Mouse (Mus musculus) heart, postnatal 0 days (tissue): Measurements from ENCODE around the gene Lrrc75a. TPM values are rescaled to one million over a fixed set of nuclear protein-coding genes. Genes with fewer than 3 reads are reported as not detected.
A peak's percentile ranks its signal among the peaks of the same experiment; 100 is the strongest.
"Not testable (repeated sequence)": the region's sequence is repeated elsewhere in the genome, so short reads cannot be mapped to it uniquely, and the experiment has no call there.

Source experiments
- ATAC-seq: fragments of 200-750 bp; cut with Nextera tagmentation; 2 replicates; pipeline ENCODE4 v1.8.0; 2017; ENCODE audit warnings: low read depth, moderate number of reproducible peaks, moderate library complexity; ENCODE audit not compliant: insufficient read depth
- DNase-seq: peaks from one replicate; pipeline ENCODE4 v3.0.0-alpha.2; 2016; ENCODE audit warnings: low spot score
- H3K27ac ChIP-seq: fragments of 300-500 bp; sonication (generic); 2 replicates; pipeline ENCODE4 v1.5.1; 2014; ENCODE audit warnings: low read depth, mild to moderate bottlenecking
- H3K27me3 ChIP-seq: fragments of 300-500 bp; sonication (generic); 2 replicates; pipeline ENCODE4 v1.6.1; 2014; ENCODE audit warnings: low read length, mixed read lengths; ENCODE audit not compliant: control insufficient read depth, insufficient read depth
- H3K36me3 ChIP-seq: fragments of 300-500 bp; sonication (generic); replicated peaks from 2 replicates; pipeline ENCODE4 v1.6.1; 2014; ENCODE audit warnings: low read length, mixed read lengths; ENCODE audit not compliant: control insufficient read depth, insufficient read depth
- H3K4me1 ChIP-seq: fragments of 300-500 bp; sonication (generic); 2 replicates; pipeline ENCODE4 v1.6.1; 2014; ENCODE audit warnings: antibody characterized with exemption; ENCODE audit not compliant: control insufficient read depth, insufficient read depth
- H3K4me2 ChIP-seq: fragments of 300-500 bp; sonication (generic); 2 replicates; pipeline ENCODE4 v1.6.1; 2014; ENCODE audit warnings: low read depth, mild to moderate bottlenecking, low read length, moderate library complexity
- H3K4me3 ChIP-seq: fragments of 300-500 bp; sonication (generic); 2 replicates; pipeline ENCODE4 v1.5.1; 2014; ENCODE audit warnings: low read depth, low read length
- H3K9ac ChIP-seq: fragments of 300-500 bp; sonication (generic); replicated peaks from 2 replicates; pipeline ENCODE4 v1.6.1; 2014; ENCODE audit warnings: low read depth, low read length, mixed read lengths
- H3K9me3 ChIP-seq: fragments of 300-500 bp; sonication (generic); replicated peaks from 2 replicates; pipeline ENCODE4 v1.6.1; 2016; ENCODE audit warnings: low read length; ENCODE audit not compliant: control insufficient read depth
- CTCF ChIP-seq: IDR thresholded peaks from 2 replicates; pipeline ENCODE4 v1.5.1; 2016; ENCODE audit warnings: antibody characterized with exemption, control low read depth, low read depth
- EP300 ChIP-seq: IDR thresholded peaks from 2 replicates; pipeline ENCODE4 v1.6.1; 2016; ENCODE audit warnings: antibody characterized with exemption, low read depth
- WGBS: fragments of 180-500 bp; shearing (Covaris S2); extraction: QIAGEN DNeasy Blood & Tissue Kit; methylation state at CpG from one replicate; pipeline ENCODE4 v1.1.7; 2014; 5-methylcytosine and 5-hydroxymethylcytosine counted together
- polyA plus RNA-seq: library from polyadenylated mRNA; unstranded; fragments of >200 nt; fragmentation: Nextera tagmentation; extraction: Ambion mirVana; gene quantifications from 2 replicates; pipeline ENCODE4 v1.2.1, GENCODE M21; 2015
- total RNA-seq: library from RNA; depleted of rRNA; stranded (reverse); fragments of >200 nt; gene quantifications from 2 replicates; pipeline ENCODE4 v1.2.3, GENCODE M21; 2014; ENCODE audit warnings: low replicate concordance

Lrrc75a gene
- total and polyA plus RNA-seq, 2 experiments from 2014 or later, result 9.6 to 33.9 TPM

DNA sequence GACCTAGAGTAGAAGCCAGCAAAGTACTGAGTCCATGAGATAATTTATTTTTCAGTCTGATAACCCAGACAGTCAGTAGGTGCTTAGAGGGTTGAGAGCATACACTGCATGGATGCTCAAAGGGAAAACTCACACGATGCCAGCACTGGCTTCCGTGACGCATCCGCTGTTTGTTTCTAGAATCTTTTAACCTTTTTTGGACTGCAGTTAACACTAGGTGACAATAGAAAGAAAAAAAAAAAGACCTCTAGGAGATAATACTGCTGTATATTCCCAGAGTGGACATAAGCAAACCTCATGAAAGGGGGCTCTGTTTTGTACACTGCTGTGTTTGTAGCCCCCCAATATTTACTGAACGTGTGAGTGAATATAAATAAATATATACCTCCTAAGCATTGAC, 20.7 kb upstream of the Lrrc75a start:
- H3K4me3 ChIP-seq, result no peak overlapping the region
- peaks cover 13% of the 10 kb centered on the region; the same call in 1 of the 2 replicates for H3K36me3 ChIP-seq
- TF ChIP-seq CTCF (no peak), EP300 (no peak)
- H3K4me2 ChIP-seq, result no peak overlapping the region
- no peak overlapping the region for H3K27ac ChIP-seq
- H3K9me3 ChIP-seq, result no peaks in the 10 kb centered on the region
- no peak overlapping the region for H3K9ac ChIP-seq
- ATAC-seq (no peak), DNase-seq (no peak)
- H3K4me1 ChIP-seq, result peaks cover 4% of the 10 kb centered on the region; the same call in 1 of the 2 replicates
- no peaks in the 10 kb centered on the region for H3K27me3 ChIP-seq
- WGBS, result 83% methylated on average over 5 of the region's 5 CpGs

DNA sequence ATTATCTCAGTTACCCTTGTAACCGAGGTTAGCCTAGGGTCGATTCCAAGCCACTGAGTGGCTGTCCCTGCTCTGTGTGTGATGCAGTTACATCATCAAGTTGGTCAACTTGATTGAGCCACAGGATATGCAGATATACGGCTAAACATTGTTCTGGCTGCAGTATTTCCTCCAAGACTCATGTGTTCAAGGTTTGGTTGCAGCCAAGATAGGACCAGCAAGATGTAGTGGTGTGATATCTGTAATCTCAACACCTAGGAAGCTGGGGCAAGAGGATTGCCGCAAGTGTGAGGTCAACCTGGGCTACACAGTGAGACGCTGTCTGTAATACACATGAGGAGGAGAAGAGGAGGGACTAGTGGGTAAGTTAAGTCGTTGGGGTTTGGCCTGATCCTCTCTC, 15.9 kb upstream of the Lrrc75a start:
- Histone ChIP-seq H3K27ac (no peak overlapping the region), H3K4me3 (no peak overlapping the region), H3K36me3 (peaks cover 13% of the 10 kb centered on the region; the same call in 1 of the 2 replicates), H3K9ac (no peak overlapping the region), H3K27me3 (no peaks in the 10 kb centered on the region), H3K4me2 (no peak overlapping the region), H3K4me1 (no peaks in the 10 kb centered on the region), H3K9me3 (no peaks in the 10 kb centered on the region)
- TF ChIP-seq EP300 (no peak), CTCF (no peak)
- DNase-seq (no peak), ATAC-seq (no peak)
- 68% methylated on average over 6 of the region's 6 CpGs for WGBS

DNA sequence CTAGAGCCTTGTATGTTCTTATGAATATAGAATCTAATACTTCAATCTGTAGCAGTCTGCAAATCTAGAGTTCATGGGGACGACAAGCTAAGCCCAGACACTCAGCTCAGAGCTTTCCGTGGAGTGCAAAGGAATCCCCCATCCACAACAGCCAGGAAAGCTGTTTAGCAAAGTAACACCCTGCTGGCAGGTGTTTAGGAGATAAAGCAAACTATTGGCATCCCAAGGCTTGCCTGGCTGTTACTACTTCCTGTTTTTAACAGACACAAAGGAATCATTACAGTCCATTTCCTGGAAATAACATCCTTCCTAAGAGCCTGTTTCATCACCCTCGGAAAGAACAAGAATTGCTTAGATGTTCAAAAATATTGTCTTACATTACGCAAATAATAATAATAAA, 12.6 kb upstream of the Lrrc75a start:
- no peak overlapping the region for H3K4me3 ChIP-seq
- DNase-seq (no peak), ATAC-seq (no peak)
- H3K9me3 ChIP-seq, result no peaks in the 10 kb centered on the region
- peaks cover 12% of the 10 kb centered on the region; the same call in 1 of the 2 replicates for H3K36me3 ChIP-seq
- H3K27ac ChIP-seq, result no peak overlapping the region
- no peak overlapping the region for H3K4me2 ChIP-seq
- H3K9ac ChIP-seq, result no peak overlapping the region
- peaks cover 5% of the 10 kb centered on the region; the same call in 1 of the 2 replicates for H3K4me1 ChIP-seq
- 45% methylated on average over 4 of the region's 4 CpGs for WGBS
- no peaks in the 10 kb centered on the region for H3K27me3 ChIP-seq
- no peak for TF ChIP-seq EP300

DNA sequence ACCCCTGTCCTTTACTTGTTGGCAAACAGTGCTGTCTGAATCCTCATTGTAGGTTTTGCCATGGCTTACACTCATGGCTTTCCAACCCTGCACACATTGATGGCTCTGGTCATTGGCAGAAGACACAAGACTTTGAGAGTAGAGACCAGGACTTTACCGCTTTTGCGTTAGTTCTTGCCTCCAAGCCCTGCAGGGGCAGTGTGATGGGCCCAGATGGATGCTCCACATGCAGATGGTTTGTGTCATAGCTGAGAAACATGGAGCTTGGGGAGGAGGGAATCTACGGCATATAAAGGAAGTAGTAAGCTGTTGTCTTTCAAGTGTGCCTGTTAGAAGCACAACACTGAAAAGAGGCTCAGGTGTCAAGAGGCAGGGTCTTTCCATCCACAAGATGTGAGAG, 3.8 kb upstream of the Lrrc75a start:
- no peak for ATAC-seq
- Histone ChIP-seq H3K9me3 (no peaks in the 10 kb centered on the region), H3K9ac (no peak overlapping the region), H3K4me3 (no peak overlapping the region), H3K27ac (no peak overlapping the region), H3K4me2 (no peak overlapping the region), H3K27me3 (no peaks in the 10 kb centered on the region), H3K36me3 (no peaks in the 10 kb centered on the region), H3K4me1 (peaks cover 9% of the 10 kb centered on the region; the same call in 1 of the 2 replicates)
- 91% methylated on average over 3 of the region's 3 CpGs for WGBS
- DNase-seq, result no peak
- no peak for TF ChIP-seq EP300
- no peak for TF ChIP-seq CTCF

DNA sequence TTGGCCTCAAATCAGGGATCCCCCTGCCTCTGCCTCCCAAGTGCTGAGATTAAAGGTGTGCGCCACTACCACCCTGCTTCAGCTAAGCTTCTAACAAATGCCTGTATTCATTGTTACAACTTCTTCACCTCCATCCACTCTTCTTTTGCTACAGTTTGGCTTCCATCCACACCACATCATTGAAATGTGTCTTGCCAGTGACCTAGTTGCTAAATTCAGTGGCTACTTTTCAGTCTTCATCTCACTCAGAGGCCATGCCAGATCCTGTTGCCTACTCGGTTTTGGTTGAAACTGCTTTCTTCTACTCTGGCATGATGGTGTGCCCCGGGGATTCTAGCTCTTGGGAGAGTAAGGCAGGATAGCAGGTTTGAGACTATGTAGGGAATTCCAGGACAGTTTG, 3.2 kb upstream of the Lrrc75a start:
- no peak for DNase-seq

DNA sequence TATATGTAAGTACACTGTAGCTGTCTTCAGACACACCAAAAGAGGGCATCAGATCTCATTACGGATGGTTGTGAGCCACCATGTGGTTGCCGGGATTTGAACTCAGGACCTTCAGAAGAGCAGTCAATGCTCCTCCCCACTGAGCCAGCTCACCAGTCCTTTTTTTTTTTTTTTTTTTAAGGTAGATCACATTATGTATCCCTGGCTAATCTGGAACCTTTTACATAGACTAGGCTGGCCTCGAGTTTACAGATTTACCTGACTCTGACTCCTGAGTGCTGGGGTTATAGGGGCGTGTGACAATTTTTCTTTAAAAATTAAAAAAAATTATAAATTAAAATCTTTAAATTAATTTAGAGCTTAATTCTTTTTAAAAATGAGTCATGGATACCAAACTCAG, 1.5 kb upstream of the Lrrc75a start:
- H3K4me1 ChIP-seq, result peaks cover 30% of the 10 kb centered on the region
- not testable (repeated sequence) for H3K4me3 ChIP-seq, H3K9me3 ChIP-seq, DNase-seq, H3K9ac ChIP-seq, H3K27me3 ChIP-seq, ATAC-seq, H3K27ac ChIP-seq, H3K36me3 ChIP-seq
- peak overlapping the region; percentile 96 for H3K4me2 ChIP-seq
- 70% methylated on average over 4 of the region's 4 CpGs for WGBS

More for the DNA sequence above, 3.2 kb upstream of the Lrrc75a start:
- Histone ChIP-seq H3K4me1 (peaks cover 14% of the 10 kb centered on the region), H3K27ac (no peak overlapping the region), H3K27me3 (no peaks in the 10 kb centered on the region), H3K4me3 (no peak overlapping the region), H3K4me2 (no peak overlapping the region), H3K36me3 (no peaks in the 10 kb centered on the region), H3K9me3 (no peaks in the 10 kb centered on the region), H3K9ac (no peak overlapping the region)
- WGBS, result 76% methylated on average over 3 of the region's 3 CpGs
- ATAC-seq, result no peak
- no peak for TF ChIP-seq EP300
